Mouse (Mus musculus) spleen, adult 2 months (tissue): ENCODE measurements around the gene Snx27. TPM values are rescaled to one million over a fixed set of nuclear protein-coding genes. Genes with fewer than 3 reads are reported as not detected.

Experiments used
- DNase-seq, 2 experiments: peaks; one replicate each; pipeline versions ENCODE4 v3.0.0 to v3.0.0-alpha.2; 2012 to 2021; ENCODE audit warnings: low spot score in 2 of 2, low read depth in 1 of 2
- H3K27ac ChIP-seq: fragments of 200-500 bp; 2 replicates; pipeline ENCODE4 v1.5.1; 2012; ENCODE audit warnings: low read length, inconsistent platforms; ENCODE audit not compliant: insufficient read depth
- H3K27me3 ChIP-seq: fragments of 200-500 bp; 2 replicates; pipeline ENCODE4 v1.6.1; 2012; ENCODE audit warnings: mild to moderate bottlenecking, moderate library complexity, low read length, inconsistent platforms; ENCODE audit not compliant: control insufficient read depth, insufficient read depth
- H3K36me3 ChIP-seq: fragments of 200-500 bp; 2 replicates; pipeline ENCODE4 v1.6.1; 2012; ENCODE audit warnings: mild to moderate bottlenecking, low read length, inconsistent platforms; ENCODE audit not compliant: control insufficient read depth, insufficient read depth
- H3K4me1 ChIP-seq: fragments of 200-500 bp; 2 replicates; pipeline ENCODE4 v1.6.1; 2011; ENCODE audit warnings: inconsistent platforms; ENCODE audit not compliant: control insufficient read depth, insufficient read depth, insufficient read length
- H3K4me3 ChIP-seq: fragments of 200-500 bp; 2 replicates; pipeline ENCODE4 v1.5.1; 2011; ENCODE audit warnings: mild to moderate bottlenecking, inconsistent platforms; ENCODE audit not compliant: insufficient read depth, insufficient read length; ENCODE audit errors: extremely low read depth
- CTCF ChIP-seq: fragments of 200-500 bp; IDR thresholded peaks from 2 replicates; pipeline ENCODE4 v1.5.1; 2011; ENCODE audit warnings: mild to moderate bottlenecking, inconsistent platforms; ENCODE audit not compliant: insufficient read depth, insufficient read length, insufficient replicate concordance; ENCODE audit errors: extremely low read depth
- POLR2A ChIP-seq: fragments of 200-500 bp; IDR thresholded peaks from 2 replicates; pipeline ENCODE4 v1.6.1; 2011; ENCODE audit warnings: low read depth, low read length, inconsistent platforms
- WGBS: fragments of 180-500 bp; shearing (Covaris S2); methylation state at CpG from one replicate; pipeline ENCODE4 v1.1.7; 2018; 5-methylcytosine and 5-hydroxymethylcytosine counted together
- polyA plus RNA-seq: library from polyadenylated mRNA; depleted of rRNA; stranded (reverse); fragments of >200 nt; gene quantifications from 2 replicates; pipeline ENCODE4 v1.2.3, GENCODE M21; 2012

The Snx27 gene
- polyA plus RNA-seq, 1 experiment = 5.4 TPM

DNA sequence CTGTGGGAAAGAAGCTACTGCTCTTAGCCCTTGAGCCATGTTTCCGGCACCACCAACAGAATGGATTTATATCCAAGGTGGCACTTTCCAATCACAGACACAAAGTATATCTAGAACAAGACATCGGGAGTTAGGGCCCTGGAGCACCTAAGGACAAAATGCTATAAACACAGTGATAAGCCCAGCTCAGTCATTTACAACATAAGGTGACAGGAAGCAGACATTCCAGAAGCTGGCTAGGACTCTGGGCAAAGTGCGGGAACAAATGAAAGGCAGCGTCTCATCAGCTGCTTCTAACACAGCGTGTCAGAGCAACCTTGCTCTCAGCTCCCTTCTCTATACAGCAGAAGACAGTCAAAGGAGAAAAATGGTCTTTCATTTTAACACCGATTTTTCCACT, 8.0 kb downstream of the Snx27 start:
- Histone ChIP-seq H3K4me3 (no peak overlapping the region), H3K4me1 (no peaks in the 10 kb centered on the region; the same call in 1 of the 2 replicates), H3K27me3 (no peaks in the 10 kb centered on the region), H3K27ac (no peak overlapping the region), H3K36me3 (0 out of 2 replicates have a peak, but pooled peaks cover 1% of the 10 kb centered on the region)
- no peak for TF ChIP-seq POLR2A
- no peak for TF ChIP-seq CTCF
- DNase-seq = no peak
- WGBS = 94% methylated on average over 6 of the region's 6 CpGs

DNA sequence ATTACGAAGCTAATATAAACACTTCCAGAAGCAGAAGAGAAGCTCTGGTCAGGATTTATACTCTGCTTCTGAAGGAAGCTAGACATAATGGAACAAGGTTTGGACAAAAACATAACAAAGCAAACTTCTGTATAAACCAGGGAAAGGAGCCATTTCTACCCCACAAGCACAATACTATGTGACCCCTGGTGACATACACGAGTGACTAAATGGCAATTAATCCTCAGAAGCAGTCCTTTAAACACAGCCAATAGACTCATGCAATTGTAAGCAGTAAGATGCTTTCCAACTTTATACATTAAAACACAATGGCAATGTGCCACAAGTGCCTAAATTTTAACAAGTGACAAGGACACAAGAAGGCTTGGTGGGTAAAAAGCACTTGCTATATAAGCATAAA, 15.3 kb downstream of the Snx27 start:
- no peaks in the 10 kb centered on the region for H3K27me3 ChIP-seq
- TF ChIP-seq POLR2A (no peak), CTCF (no peak)
- DNase-seq = no peak
- no peak overlapping the region; the same call in 1 of the 2 replicates for H3K4me3 ChIP-seq
- no peak overlapping the region for H3K27ac ChIP-seq
- no peaks in the 10 kb centered on the region; the same call in 1 of the 2 replicates for H3K4me1 ChIP-seq
- H3K36me3 ChIP-seq = no peaks in the 10 kb centered on the region
- 91% methylated on average over 2 of the region's 2 CpGs for WGBS

DNA sequence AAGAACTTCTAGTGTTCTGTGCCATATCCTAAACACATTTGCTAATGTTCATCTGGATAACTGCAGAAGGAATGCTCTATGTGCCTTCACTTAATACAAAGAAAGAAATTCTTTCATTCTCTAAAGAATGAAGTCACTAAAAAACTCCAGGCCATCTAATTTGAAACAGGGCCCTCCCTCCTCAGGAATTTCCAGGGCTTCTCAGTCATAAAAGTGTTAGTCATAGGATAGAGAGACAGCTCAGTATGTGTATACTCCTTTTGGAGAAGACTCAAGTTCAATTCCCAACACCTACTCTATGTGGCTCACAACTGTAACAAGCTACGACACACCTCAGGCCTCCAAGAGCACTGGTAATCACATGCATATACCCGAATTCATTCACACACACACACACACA, 17.0 kb downstream of the Snx27 start:
- no peak for DNase-seq
- Histone ChIP-seq H3K36me3 (0 out of 2 replicates have a peak, but pooled peaks cover 3% of the 10 kb centered on the region), H3K4me1 (no peaks in the 10 kb centered on the region; the same call in 1 of the 2 replicates), H3K27ac (no peak overlapping the region), H3K4me3 (no peak overlapping the region), H3K27me3 (no peaks in the 10 kb centered on the region)
- no peak for TF ChIP-seq CTCF
- TF ChIP-seq POLR2A = no peak
- WGBS = 83% methylated on average over 2 of the region's 2 CpGs

DNA sequence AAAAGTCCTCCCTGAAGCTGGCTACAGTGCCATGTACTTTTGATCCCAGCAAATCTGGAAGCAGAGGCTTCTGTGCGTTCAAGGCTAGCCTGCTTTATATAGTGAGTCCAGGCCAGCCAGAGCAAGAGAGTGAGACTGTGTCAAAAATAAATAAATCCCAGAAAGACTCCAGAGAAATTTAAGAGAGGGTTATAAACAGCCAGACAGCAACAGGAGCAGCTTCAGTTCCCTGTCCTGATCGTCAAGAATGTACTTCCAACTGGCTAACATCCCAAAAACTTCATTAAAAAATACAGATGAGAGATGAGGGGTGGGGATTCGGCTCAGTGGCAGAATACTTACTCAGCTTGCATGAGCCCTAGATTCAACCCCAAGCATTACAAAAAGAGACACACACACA, 17.4 kb downstream of the Snx27 start:
- 0 out of 2 replicates have a peak, but pooled peaks cover 3% of the 10 kb centered on the region for H3K36me3 ChIP-seq
- TF ChIP-seq POLR2A = no peak
- no peak for TF ChIP-seq CTCF
- no peak for DNase-seq
- no peaks in the 10 kb centered on the region; the same call in 1 of the 2 replicates for H3K4me1 ChIP-seq
- H3K27me3 ChIP-seq = no peaks in the 10 kb centered on the region
- no peak overlapping the region for H3K27ac ChIP-seq
- 85% methylated on average over 3 of the region's 3 CpGs for WGBS
- no peak overlapping the region for H3K4me3 ChIP-seq

DNA sequence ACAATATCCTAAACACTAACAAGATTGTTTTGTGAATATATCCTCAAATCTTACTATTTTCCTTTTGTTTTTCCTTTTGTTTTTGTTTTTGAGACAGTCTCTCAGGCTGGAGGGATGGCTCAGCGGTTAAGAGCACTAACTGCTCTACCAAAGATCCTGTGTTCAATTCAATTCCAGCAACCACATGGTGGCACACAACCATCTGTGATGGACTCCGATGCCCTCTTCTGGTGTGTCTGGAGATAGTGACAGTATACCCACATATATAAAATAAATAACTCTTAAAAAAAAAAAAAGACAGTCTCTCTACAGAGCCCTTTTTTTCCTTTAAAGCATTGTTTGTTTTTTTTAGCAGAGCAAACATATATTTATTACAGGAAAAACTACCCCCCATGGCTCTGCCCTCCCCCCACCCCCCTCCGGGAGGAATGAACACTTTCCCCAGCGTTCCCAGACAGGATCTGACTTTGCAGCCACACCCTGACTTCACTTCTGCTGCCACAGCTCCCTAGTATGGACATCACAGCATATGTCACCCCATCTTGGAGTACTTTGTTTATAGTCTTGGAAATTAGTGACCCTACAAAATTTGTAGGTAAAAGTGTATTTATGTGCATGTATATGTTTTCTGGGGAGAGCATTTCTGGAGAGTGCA, 18.0 kb downstream of the Snx27 start:
- H3K4me1 ChIP-seq = no peaks in the 10 kb centered on the region; the same call in 1 of the 2 replicates
- TF ChIP-seq POLR2A = no peak
- TF ChIP-seq CTCF = no peak
- WGBS = 88% methylated on average over 4 of the region's 4 CpGs
- H3K27me3 ChIP-seq = no peaks in the 10 kb centered on the region
- no peak for DNase-seq
- H3K27ac ChIP-seq = no peak overlapping the region
- H3K4me3 ChIP-seq = no peak overlapping the region
- H3K36me3 ChIP-seq = 0 out of 2 replicates have a peak, but pooled peaks cover 3% of the 10 kb centered on the region

DNA sequence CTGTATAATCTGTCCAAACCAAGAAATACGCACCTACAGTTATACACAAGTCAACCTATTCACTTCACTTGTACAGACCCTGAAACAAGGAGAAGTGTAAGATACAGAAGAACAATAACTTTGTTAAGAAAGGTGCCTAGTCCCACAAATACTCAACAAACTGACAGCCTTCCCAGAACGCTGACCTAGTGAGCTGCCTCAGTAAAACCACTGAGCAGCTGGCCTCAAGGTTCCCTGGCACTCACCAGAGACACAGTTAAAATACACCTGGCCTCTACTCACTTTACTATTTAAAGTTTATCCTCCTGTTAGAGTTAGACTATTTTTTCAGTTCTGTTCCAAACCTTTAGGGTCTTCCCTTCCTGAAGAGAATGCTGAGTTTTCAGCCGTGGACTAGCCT, 19.4 kb downstream of the Snx27 start:
- Histone ChIP-seq H3K4me1 (no peaks in the 10 kb centered on the region; the same call in 1 of the 2 replicates), H3K4me3 (no peak overlapping the region), H3K27me3 (no peaks in the 10 kb centered on the region), H3K36me3 (peaks cover 6% of the 10 kb centered on the region), H3K27ac (no peak overlapping the region)
- DNase-seq = no peak
- WGBS = 92% methylated on average over 3 of the region's 3 CpGs
- TF ChIP-seq POLR2A (no peak), CTCF (no peak)

DNA sequence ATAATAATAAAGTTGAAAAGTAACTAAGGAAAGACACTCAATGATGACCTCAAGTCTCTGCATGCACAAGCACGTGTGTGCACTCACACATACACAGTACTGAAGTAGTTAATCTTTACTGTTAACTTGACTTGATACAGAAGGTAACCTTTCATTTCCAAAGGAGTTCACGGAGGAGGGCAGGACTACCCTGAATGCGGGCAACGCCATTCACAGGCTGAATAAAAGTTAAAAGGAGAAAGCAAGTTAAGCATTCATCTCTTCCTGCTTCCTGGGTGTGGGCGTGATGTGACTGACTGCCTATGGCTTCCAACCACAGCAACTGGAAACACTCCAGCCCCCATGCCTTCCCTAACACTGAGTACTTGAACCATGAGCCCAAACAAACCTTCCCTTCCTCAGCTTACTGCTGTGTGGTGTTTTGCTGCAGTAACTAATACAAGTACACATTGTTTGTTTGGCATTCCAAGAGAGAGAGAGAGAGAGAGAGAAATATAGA, 22.5 kb downstream of the Snx27 start:
- Histone ChIP-seq H3K27ac (no peak overlapping the region), H3K4me3 (no peak overlapping the region), H3K27me3 (no peaks in the 10 kb centered on the region), H3K4me1 (no peaks in the 10 kb centered on the region; the same call in 1 of the 2 replicates), H3K36me3 (peaks cover 6% of the 10 kb centered on the region)
- TF ChIP-seq CTCF (no peak), POLR2A (no peak)
- DNase-seq = no peak
- WGBS = 86% methylated on average over 5 of the region's 5 CpGs
